Mouse (Mus musculus) liver, embryonic 14.5 days (tissue): ENCODE results near the gene Ccdc146. TPM values are rescaled to one million over a fixed set of nuclear protein-coding genes. Genes with fewer than 3 reads are reported as not detected.

Experiments used
- ATAC-seq: fragments of 200-750 bp; cut with Nextera tagmentation; 2 replicates; pipeline ENCODE4 v1.8.0; 2017; ENCODE audit warnings: moderate number of reproducible peaks, mild to moderate bottlenecking, moderate library complexity; ENCODE audit not compliant: insufficient read depth
- DNase-seq, 3 experiments: peaks; one replicate each; pipeline ENCODE4 v3.0.0-alpha.2; 2012 to 2013; ENCODE audit warnings: low read depth in 3 of 3, low spot score in 3 of 3
- H3K27ac ChIP-seq: fragments of 300-500 bp; sonication (generic); 2 replicates; pipeline ENCODE4 v1.5.1; 2014; ENCODE audit warnings: moderate library complexity, mild to moderate bottlenecking, control low read depth, inconsistent platforms
- H3K27me3 ChIP-seq: fragments of 300-500 bp; sonication (generic); 2 replicates; pipeline ENCODE4 v1.6.1; 2014; ENCODE audit warnings: mild to moderate bottlenecking, low read length, moderate library complexity; ENCODE audit not compliant: control insufficient read depth, insufficient read depth
- H3K36me3 ChIP-seq: fragments of 300-500 bp; sonication (generic); replicated peaks from 2 replicates; pipeline ENCODE4 v1.6.1; 2014; ENCODE audit warnings: low read depth; ENCODE audit not compliant: control insufficient read depth, insufficient read depth
- H3K4me1 ChIP-seq, 2 experiments: fragments of 200-500 bp in 1 of 2; fragments of 300-500 bp in 1 of 2; sonication (generic) in 1 of 2; replicated peaks; 2 replicates each; pipeline ENCODE4 v1.6.1; 2012 to 2014; ENCODE audit warnings: antibody characterized with exemption in 1 of 2, inconsistent platforms in 1 of 2, low read length in 1 of 2; ENCODE audit not compliant: control insufficient read depth in 2 of 2, insufficient read depth in 2 of 2
- H3K4me2 ChIP-seq: fragments of 300-500 bp; sonication (generic); 2 replicates; pipeline ENCODE4 v1.6.1; 2014; ENCODE audit warnings: low read depth, mild to moderate bottlenecking, control low read depth, moderate library complexity
- H3K4me3 ChIP-seq, 2 experiments: fragments of 200-500 bp in 1 of 2; fragments of 300-500 bp in 1 of 2; sonication (generic) in 1 of 2; 2 replicates each; pipeline ENCODE4 v1.5.1; 2012 to 2014; ENCODE audit warnings: low read depth in 2 of 2, low read length in 2 of 2, mild to moderate bottlenecking in 2 of 2, control low read depth in 1 of 2, inconsistent platforms in 1 of 2, moderate library complexity in 1 of 2; ENCODE audit not compliant: insufficient read depth in 1 of 2
- H3K9ac ChIP-seq: fragments of 300-500 bp; sonication (generic); replicated peaks from 2 replicates; pipeline ENCODE4 v1.6.1; 2014; ENCODE audit warnings: mild to moderate bottlenecking, control low read depth, moderate library complexity
- H3K9me3 ChIP-seq: fragments of 300-500 bp; sonication (generic); 2 replicates; pipeline ENCODE4 v1.6.1; 2016; ENCODE audit warnings: low read length, mixed read lengths; ENCODE audit not compliant: control insufficient read depth
- CTCF ChIP-seq: IDR thresholded peaks from 2 replicates; pipeline ENCODE4 v1.5.1; 2016; ENCODE audit warnings: antibody characterized with exemption, low read depth, control low read depth
- EP300 ChIP-seq: IDR thresholded peaks from 2 replicates; pipeline ENCODE4 v1.6.1; 2016; ENCODE audit warnings: antibody characterized with exemption, low read depth
- WGBS: fragments of 180-500 bp; shearing (Covaris S2); extraction: QIAGEN DNeasy Blood & Tissue Kit; methylation state at CpG from one replicate; pipeline ENCODE4 v1.1.7; 2014; ENCODE audit not compliant: insufficient replicate concordance; 5-methylcytosine and 5-hydroxymethylcytosine counted together
- polyA plus RNA-seq, 2 experiments: library from polyadenylated mRNA; depleted of rRNA in 1 of 2; stranded (reverse) in 1 of 2; unstranded in 1 of 2; fragments of >200 nt; fragmentation: Nextera tagmentation in 1 of 2; extraction: Ambion mirVana in 1 of 2; gene quantifications; 2 replicates each; pipeline versions ENCODE4 v1.2.1 to v1.2.3; 2012 to 2014

The Ccdc146 gene
- polyA plus RNA-seq, 2 experiments = 0.04 TPM; not detected in 1

- Histone ChIP-seq H3K27me3 (no peaks in the 10 kb centered on the region), H3K4me3 (no peak overlapping the region), H3K9me3 (no peaks in the 10 kb centered on the region), H3K27ac (no peak overlapping the region), H3K9ac (no peak overlapping the region), H3K4me1 (peaks cover 0 to 9% of the 10 kb centered on the region in 2 experiments; a peak in 2 of 4 replicates), H3K36me3 (no peaks in the 10 kb centered on the region), H3K4me2 (no peak overlapping the region)
- TF ChIP-seq EP300 = no peak
- TF ChIP-seq CTCF = no peak
- ATAC-seq (0 out of 2 replicates have a peak, but pooled peaks have one; percentile 21), DNase-seq (peak in 2 of 3 experiments; percentile 17 to 45)
- 6% methylated on average over 5 of the region's 5 CpGs for WGBS
These were observed 13.2 kb downstream of the Ccdc146 start for GRCm38 (mm10) chr5:21411261-21411666.

GRCm38 (mm10) chr5:21395205-21395840 is 29.2 kb downstream of the Ccdc146 start:
- H3K4me3 ChIP-seq = no peak overlapping the region
- H3K9me3 ChIP-seq = no peaks in the 10 kb centered on the region
- H3K4me1 ChIP-seq = peaks cover 0 to 13% of the 10 kb centered on the region in 2 experiments; a peak in 2 of 4 replicates
- no peaks in the 10 kb centered on the region for H3K27me3 ChIP-seq
- no peak for DNase-seq
- no peak overlapping the region for H3K9ac ChIP-seq
- ATAC-seq = no peak
- WGBS = 13% methylated on average over 7 of the region's 7 CpGs
- no peak overlapping the region for H3K27ac ChIP-seq
- H3K4me2 ChIP-seq = no peak overlapping the region
- H3K36me3 ChIP-seq = no peaks in the 10 kb centered on the region
- TF ChIP-seq EP300 = no peak
- TF ChIP-seq CTCF = no peak

DNA sequence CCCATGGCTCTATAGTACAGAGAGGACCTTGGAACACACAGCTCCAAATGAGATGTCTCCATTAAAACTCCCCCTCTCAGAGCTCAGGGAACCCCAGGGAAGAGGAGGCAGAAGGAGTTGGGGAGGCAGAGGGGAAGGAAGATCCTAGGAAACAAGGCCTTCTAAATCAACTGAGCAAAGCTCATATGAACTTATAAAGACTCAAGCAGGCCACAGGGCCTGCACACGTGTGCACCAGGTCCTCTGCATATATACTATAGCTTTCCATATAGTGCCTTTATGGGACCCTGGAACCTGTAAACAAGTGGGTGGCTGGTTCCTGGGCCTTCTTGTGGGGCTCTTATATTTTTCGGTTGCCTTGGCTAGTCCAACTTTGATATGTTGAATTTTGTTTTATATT is 29.9 kb downstream of the Ccdc146 start:
- Histone ChIP-seq H3K27me3 (no peaks in the 10 kb centered on the region), H3K36me3 (no peaks in the 10 kb centered on the region), H3K9me3 (no peaks in the 10 kb centered on the region), H3K4me2 (no peak overlapping the region), H3K27ac (no peak overlapping the region), H3K4me3 (no peak overlapping the region), H3K4me1 (peaks cover 0 to 13% of the 10 kb centered on the region in 2 experiments; a peak in 2 of 4 replicates), H3K9ac (no peak overlapping the region)
- no peak for TF ChIP-seq EP300
- TF ChIP-seq CTCF = no peak
- 45% methylated on average over 2 of the region's 2 CpGs for WGBS
- DNase-seq (no peak), ATAC-seq (no peak)

DNA sequence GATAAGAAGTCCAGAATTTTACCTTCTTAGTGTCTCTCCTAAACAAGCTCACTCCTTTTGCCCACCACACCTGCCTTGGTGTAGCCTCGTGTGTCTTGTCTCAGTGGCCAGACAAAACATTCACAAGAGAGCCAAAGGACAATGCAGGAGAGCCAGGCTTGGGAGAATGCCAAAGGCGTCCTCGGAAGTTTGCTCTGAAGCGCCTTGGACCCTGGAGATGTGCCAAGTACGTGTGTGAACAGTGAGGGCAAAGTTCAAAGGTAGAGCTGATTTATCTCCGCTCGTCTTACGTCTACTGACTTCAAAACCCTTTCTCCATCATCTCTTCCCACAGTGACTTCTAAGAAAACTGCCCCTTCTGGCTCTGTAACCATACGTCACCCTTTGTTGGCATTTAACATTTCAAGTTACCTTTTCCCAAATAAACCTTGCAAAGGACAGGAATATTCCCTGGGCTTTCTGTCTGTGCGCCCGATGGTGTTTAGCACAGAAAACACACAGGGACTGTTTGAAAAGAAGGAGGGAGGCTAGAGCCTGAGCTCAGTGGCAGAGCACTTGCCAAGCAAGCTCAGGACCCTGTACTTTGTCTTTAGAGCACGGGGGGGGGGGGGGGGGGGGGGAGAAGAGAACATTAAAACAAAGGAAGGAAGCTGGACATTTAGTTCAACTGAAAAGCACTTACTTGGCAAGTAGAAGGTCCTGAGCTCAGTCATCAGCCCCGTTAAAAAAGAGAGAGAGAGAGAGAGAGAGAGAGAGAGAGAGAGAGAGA is 32.7 kb downstream of the Ccdc146 start:
- 56% methylated on average over 13 of the region's 13 CpGs for WGBS
- H3K9me3 ChIP-seq = no peaks in the 10 kb centered on the region
- no peaks in the 10 kb centered on the region for H3K36me3 ChIP-seq
- TF ChIP-seq EP300 (no peak), CTCF (no peak)
- H3K4me2 ChIP-seq = no peak overlapping the region
- no peak overlapping the region for H3K9ac ChIP-seq
- H3K4me1 ChIP-seq = peaks cover 0 to 13% of the 10 kb centered on the region in 2 experiments; a peak in 2 of 4 replicates
- ATAC-seq (no peak), DNase-seq (no peak)
- no peak overlapping the region for H3K27ac ChIP-seq
- no peak overlapping the region for H3K4me3 ChIP-seq
- no peaks in the 10 kb centered on the region for H3K27me3 ChIP-seq

- DNase-seq (no peak), ATAC-seq (no peak)
- no peak overlapping the region for H3K9ac ChIP-seq
- H3K4me2 ChIP-seq = no peak overlapping the region
- peaks cover 0 to 12% of the 10 kb centered on the region in 2 experiments; a peak in 2 of 4 replicates for H3K4me1 ChIP-seq
- WGBS = 52% methylated on average over 4 of the region's 4 CpGs
- no peaks in the 10 kb centered on the region for H3K36me3 ChIP-seq
- no peaks in the 10 kb centered on the region for H3K9me3 ChIP-seq
- H3K4me3 ChIP-seq = no peak overlapping the region
- H3K27ac ChIP-seq = no peak overlapping the region
- TF ChIP-seq CTCF = no peak
- TF ChIP-seq EP300 = no peak
- H3K27me3 ChIP-seq = no peaks in the 10 kb centered on the region
These were observed 35.6 kb downstream of the Ccdc146 start for GRCm38 (mm10) chr5:21388855-21389254.
